In genomic region chr4:118295651-118296561, GRCm38 (mm10) we compare ENCODE assay signal across 13 mouse cellular contexts. TPM values are rescaled to one million over a fixed set of nuclear protein-coding genes. Genes with fewer than 3 reads are reported as not detected.
DNase-seq lines count a peak whose midpoint lies in the region; ATAC-seq and TF ChIP-seq lines count a peak whose summit lies in the region.
"Had no signal": no experiment of that assay in that cellular context is flagged by ENCODE, and none has a peak within 500 bp of the region (broad histone marks: within the 10 kb centered on the region; RNA-seq: fewer than 3 reads in every experiment).

No protein-coding gene starts in this region.

- no peaks in the 10 kb centered on the region for H3K36me3 ChIP-seq in spleen, adult 2 months (ENCODE audit: control insufficient read depth, insufficient read depth, low read length)
- H3K36me3 ChIP-seq: embryonic facial prominence, embryonic 15.5 days; heart, embryonic 13.5 days; intestine, embryonic 15.5 days had no signal

- H3K4me1 ChIP-seq in spleen, adult 2 months (ENCODE audit: control insufficient read depth, insufficient read depth, insufficient read length): peaks cover 6% of the 10 kb centered on the region; the same call in 1 of the 2 replicates

- ATAC-seq in Patski: peak; percentile 33
- peak; percentile 28; the same call in 1 of the 2 replicates for ATAC-seq in megakaryocyte-erythroid progenitor cell, adult 5-6 weeks (replicated peaks; ENCODE audit: low FRiP score, low TSS enrichment, poor library complexity, severe bottlenecking)
- ATAC-seq: intestine, embryonic 15.5 days had no signal

- TF ChIP-seq POLR2A in spleen, adult 2 months (IDR thresholded peaks at IDR 0.05; ENCODE audit: low read depth, low read length): no peak

- H3K27ac ChIP-seq in spleen, adult 2 months (ENCODE audit: insufficient read depth, low read length): no peak overlapping the region
- H3K27ac ChIP-seq: embryonic facial prominence, embryonic 15.5 days; heart, embryonic 13.5 days; intestine, embryonic 15.5 days; macrophage had no signal

- TF ChIP-seq CTCF in spleen, adult 2 months (IDR thresholded peaks at IDR 0.05; ENCODE audit: extremely low read depth, insufficient read depth, insufficient read length, insufficient replicate concordance): no peak
- TF ChIP-seq CTCF in Patski (IDR thresholded peaks at IDR 0.05): no peak

- intact Hi-C loops in left cerebral cortex, postnatal 25 days (cut with DNase I): no loop called here
- intact Hi-C loops in heart, postnatal 14 days (cut with DNase I): no loop called here
- intact Hi-C loops in left cerebral cortex, postnatal 14 days (cut with DNase I): loop anchor here (10.0 kb wide), 1 partner anchor 351 kb away; no protein-coding TSS in a partner anchor

- WGBS in spleen, adult 2 months: 12% methylated on average over 17 of the region's 17 CpGs

- in situ Hi-C loops in Patski (cut with MboI; ENCODE audit: low pct_unique_long_range_greater_than_20kb): loop anchor here (10.0 kb wide), 1 partner anchor 361 kb away; no protein-coding TSS in a partner anchor

- CTCF ChIA-PET in Patski (lab: Charles Lee): interaction anchor here (1.5 kb wide), 1 partner anchor 36 kb away, joined by 3 read pairs; no protein-coding TSS in a partner anchor

- H3K27me3 ChIP-seq in spleen, adult 2 months (ENCODE audit: control insufficient read depth, insufficient read depth, low read length): peaks cover 6% of the 10 kb centered on the region
- peaks cover under 1% of the 10 kb centered on the region for H3K27me3 ChIP-seq in Patski
- H3K27me3 ChIP-seq: embryonic facial prominence, embryonic 15.5 days; intestine, embryonic 15.5 days had no signal

- peak; percentile 11 to 49 for DNase-seq in spleen, adult 2 months (ENCODE audit: low read depth in 1 of 2, low spot score in 2 of 2)
- no peak for DNase-seq in spleen, adult 12 weeks (ENCODE audit: low spot score)
- DNase-seq in Patski (ENCODE audit: low read depth, low spot score): no peak
- no peak for DNase-seq in left cerebral cortex, postnatal 25 days (ENCODE audit: low spot score in 2 of 2)
- DNase-seq in heart, postnatal 14 days: no peak
- no peak for DNase-seq in left cerebral cortex, postnatal 14 days (ENCODE audit: low spot score in 2 of 2)
- no peak for DNase-seq in cerebellum, postnatal 14 days
- DNase-seq: cerebellum, adult 11-12 months had no signal

- no peak overlapping the region for H3K4me3 ChIP-seq in spleen, adult 2 months (ENCODE audit: extremely low read depth, insufficient read depth, insufficient read length)
- H3K4me3 ChIP-seq: embryonic facial prominence, embryonic 15.5 days; heart, embryonic 13.5 days; intestine, embryonic 15.5 days had no signal

- POLR2A ChIA-PET in Patski (lab: Charles Lee): no interaction called here

RNA-seq across cellular contexts. Expression of gene Ptprf, which starts 4.7 kb away (rescaled TPM):
- 10.1 and 11.8 TPM in 2 replicates for polyA plus RNA-seq in spleen, adult 2 months (2012; rRNA removed)
- 5.9 TPM for polyA plus RNA-seq in Patski (2021)
- total RNA-seq in megakaryocyte-erythroid progenitor cell, adult 5-6 weeks (2014; fragmentation: Nextera tagmentation): not detected in 2 replicates
- total RNA-seq in megakaryocyte-erythroid progenitor cell, adult 5-6 weeks (2017): 0.04 TPM in 1 of 2 replicates, not detected in the other
- total RNA-seq in left cerebral cortex, postnatal 25 days (2021): 100 to 1,000 TPM; 134 to 135 TPM
- 10 to 100 TPM; 13.0 to 16.4 TPM for total RNA-seq in heart, postnatal 14 days (2021)
- total RNA-seq in left cerebral cortex, postnatal 14 days (2021): 100 to 1,000 TPM; 168 to 174 TPM

Comparison
In these comparisons a context has a peak if more than half of its experiments do, and no peak if none do; other contexts are left out.
1. DNase-seq: peak in spleen, adult 2 months (2 of 2); none in spleen, adult 12 weeks (single experiment), Patski (single experiment), left cerebral cortex, postnatal 25 days (0 of 2), heart, postnatal 14 days (0 of 2), left cerebral cortex, postnatal 14 days (0 of 2) and cerebellum, postnatal 14 days (0 of 2).
2. RNA of gene Ptprf, which starts 4.7 kb away (total RNA-seq): 168 to 174 TPM in left cerebral cortex, postnatal 14 days, 134 to 135 TPM in left cerebral cortex, postnatal 25 days and 13.0 to 16.4 TPM in heart, postnatal 14 days; 0.04 TPM in megakaryocyte-erythroid progenitor cell, adult 5-6 weeks; every median in the first group is over 10 times any median in the second.